In the genomic region with DNA sequence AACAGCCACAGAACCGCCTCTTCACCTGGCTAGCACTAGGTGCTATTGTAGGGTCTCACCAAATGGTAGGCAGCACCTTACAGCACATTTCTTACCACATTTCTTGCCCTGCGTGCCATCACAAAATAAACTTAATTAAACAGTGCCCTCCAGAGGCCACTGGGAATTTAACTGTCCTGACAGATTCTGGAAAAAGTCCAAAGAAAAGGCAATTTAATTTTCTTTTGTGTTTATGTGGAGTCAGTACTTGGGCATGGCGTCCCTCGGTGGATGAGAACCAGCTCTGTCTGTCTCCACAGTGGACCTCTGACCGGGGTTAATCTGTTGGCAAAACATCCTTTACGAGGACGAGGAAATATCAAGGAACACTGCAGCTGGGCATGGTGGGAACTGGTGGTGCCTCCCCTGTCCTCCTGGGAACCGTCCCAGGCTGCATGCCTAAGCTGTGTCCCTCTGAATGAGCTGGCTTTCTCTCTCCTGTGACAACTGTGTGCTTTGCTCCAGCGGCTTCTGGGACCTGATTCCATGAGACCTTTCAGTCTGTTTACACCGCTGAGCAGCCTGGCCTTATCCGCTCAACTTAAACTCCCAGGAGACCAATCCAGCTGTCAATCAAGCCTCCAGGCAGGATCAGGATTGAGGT, we compare ENCODE assay signal across 8 mouse cellular contexts.
DNase-seq lines count a peak whose midpoint lies in the region; ATAC-seq lines count a peak whose summit lies in the region.

No protein-coding gene starts in this region.

- H3K9ac ChIP-seq in heart, embryonic 12.5 days: no peak overlapping the region
- no peak overlapping the region for H3K9ac ChIP-seq in limb, embryonic 12.5 days (replicated peaks)
- no peak overlapping the region for H3K9ac ChIP-seq in midbrain, embryonic 15.5 days

- H3K27ac ChIP-seq in embryonic facial prominence, embryonic 10.5 days (replicated peaks): peak overlapping the region; percentile 59
- no peak overlapping the region for H3K27ac ChIP-seq in heart, embryonic 12.5 days (ENCODE audit: poor library complexity, severe bottlenecking)
- H3K27ac ChIP-seq in limb, embryonic 12.5 days: no peak overlapping the region
- H3K27ac ChIP-seq in midbrain, embryonic 15.5 days: peak overlapping the region; percentile 53

- H3K4me1 ChIP-seq in embryonic facial prominence, embryonic 10.5 days: peaks cover 9% of the 10 kb centered on the region
- H3K4me1 ChIP-seq in heart, embryonic 12.5 days (replicated peaks): peaks cover 5% of the 10 kb centered on the region
- H3K4me1 ChIP-seq in limb, embryonic 12.5 days (replicated peaks): peaks cover 18% of the 10 kb centered on the region
- peaks cover 9% of the 10 kb centered on the region for H3K4me1 ChIP-seq in midbrain, embryonic 15.5 days

- 25% methylated on average over 11 of the region's 11 CpGs for WGBS in embryonic facial prominence, embryonic 10.5 days
- 23% methylated on average over 11 of the region's 11 CpGs for WGBS in heart, embryonic 12.5 days
- 35% methylated on average over 11 of the region's 11 CpGs for WGBS in limb, embryonic 12.5 days
- WGBS in midbrain, embryonic 15.5 days: 11% methylated on average over 11 of the region's 11 CpGs

- no peaks in the 10 kb centered on the region for H3K27me3 ChIP-seq in embryonic facial prominence, embryonic 10.5 days (replicated peaks; ENCODE audit: low read depth, poor library complexity, severe bottlenecking)
- H3K27me3 ChIP-seq in heart, embryonic 12.5 days (replicated peaks): no peaks in the 10 kb centered on the region
- H3K27me3 ChIP-seq in limb, embryonic 12.5 days: no peaks in the 10 kb centered on the region
- H3K27me3 ChIP-seq in midbrain, embryonic 15.5 days (replicated peaks): no peaks in the 10 kb centered on the region

- H3K4me3 ChIP-seq in embryonic facial prominence, embryonic 10.5 days: 0 out of 2 replicates have a peak overlapping the region, but pooled peaks have one; percentile 18
- H3K4me3 ChIP-seq in heart, embryonic 12.5 days: no peak overlapping the region
- no peak overlapping the region for H3K4me3 ChIP-seq in limb, embryonic 12.5 days (replicated peaks)
- no peak overlapping the region for H3K4me3 ChIP-seq in midbrain, embryonic 15.5 days

- H3K4me2 ChIP-seq in heart, embryonic 12.5 days: peak overlapping the region; percentile 47
- peak overlapping the region; percentile 2; the same call in 1 of the 2 replicates for H3K4me2 ChIP-seq in limb, embryonic 12.5 days
- H3K4me2 ChIP-seq in midbrain, embryonic 15.5 days: peak overlapping the region; percentile 27

- peak; percentile 53; the same call in 1 of the 2 replicates for ATAC-seq in heart, embryonic 12.5 days (ENCODE audit: insufficient number of reproducible peaks, low FRiP score)
- ATAC-seq in limb, embryonic 12.5 days (ENCODE audit: insufficient number of reproducible peaks, insufficient read depth, low FRiP score, low TSS enrichment, low read depth): no peak
- ATAC-seq in midbrain, embryonic 15.5 days (replicated peaks): peak; percentile 75

- peak; percentile 22 to 42 for DNase-seq in B cell, adult 2 months
- peak; percentile 28 for DNase-seq in T-cell, adult 2 months (ENCODE audit: low spot score)
- peak; percentile 30 for DNase-seq in embryonic facial prominence, embryonic 10.5 days (ENCODE audit: low spot score)
- DNase-seq in kidney, adult 8-10 months: peak; percentile 45 to 49
- DNase-seq in spleen, adult 12 weeks (ENCODE audit: low spot score): no peak

- H3K9me3 ChIP-seq in embryonic facial prominence, embryonic 10.5 days: no peaks in the 10 kb centered on the region
- no peaks in the 10 kb centered on the region for H3K9me3 ChIP-seq in heart, embryonic 12.5 days (replicated peaks)
- H3K9me3 ChIP-seq in limb, embryonic 12.5 days: no peaks in the 10 kb centered on the region
- no peaks in the 10 kb centered on the region for H3K9me3 ChIP-seq in midbrain, embryonic 15.5 days

- no peaks in the 10 kb centered on the region for H3K36me3 ChIP-seq in embryonic facial prominence, embryonic 10.5 days (replicated peaks)
- no peaks in the 10 kb centered on the region for H3K36me3 ChIP-seq in heart, embryonic 12.5 days
- H3K36me3 ChIP-seq in limb, embryonic 12.5 days: no peaks in the 10 kb centered on the region
- no peaks in the 10 kb centered on the region for H3K36me3 ChIP-seq in midbrain, embryonic 15.5 days (replicated peaks)

Comparison
In these comparisons a context has a peak if more than half of its experiments do, and no peak if none do; other contexts are left out.
1. H3K27ac ChIP-seq: peak in embryonic facial prominence, embryonic 10.5 days (single experiment) and midbrain, embryonic 15.5 days (single experiment); none in heart, embryonic 12.5 days (single experiment) and limb, embryonic 12.5 days (single experiment).
2. Peak in every context shown above with its lines, with median percentiles within 50 percentile points of each other: H3K4me2 ChIP-seq.